Mouse (Mus musculus) monocyte, adult 2 months (primary cell): Measurements from ENCODE around the gene Mfsd12.

ENCODE experiments used
- DNase-seq, 2 experiments: peaks; one replicate each; pipeline ENCODE4 v3.0.0; 2022; ENCODE audit warnings: low spot score in 2 of 2, low read depth in 1 of 2

Mfsd12 gene

DNA sequence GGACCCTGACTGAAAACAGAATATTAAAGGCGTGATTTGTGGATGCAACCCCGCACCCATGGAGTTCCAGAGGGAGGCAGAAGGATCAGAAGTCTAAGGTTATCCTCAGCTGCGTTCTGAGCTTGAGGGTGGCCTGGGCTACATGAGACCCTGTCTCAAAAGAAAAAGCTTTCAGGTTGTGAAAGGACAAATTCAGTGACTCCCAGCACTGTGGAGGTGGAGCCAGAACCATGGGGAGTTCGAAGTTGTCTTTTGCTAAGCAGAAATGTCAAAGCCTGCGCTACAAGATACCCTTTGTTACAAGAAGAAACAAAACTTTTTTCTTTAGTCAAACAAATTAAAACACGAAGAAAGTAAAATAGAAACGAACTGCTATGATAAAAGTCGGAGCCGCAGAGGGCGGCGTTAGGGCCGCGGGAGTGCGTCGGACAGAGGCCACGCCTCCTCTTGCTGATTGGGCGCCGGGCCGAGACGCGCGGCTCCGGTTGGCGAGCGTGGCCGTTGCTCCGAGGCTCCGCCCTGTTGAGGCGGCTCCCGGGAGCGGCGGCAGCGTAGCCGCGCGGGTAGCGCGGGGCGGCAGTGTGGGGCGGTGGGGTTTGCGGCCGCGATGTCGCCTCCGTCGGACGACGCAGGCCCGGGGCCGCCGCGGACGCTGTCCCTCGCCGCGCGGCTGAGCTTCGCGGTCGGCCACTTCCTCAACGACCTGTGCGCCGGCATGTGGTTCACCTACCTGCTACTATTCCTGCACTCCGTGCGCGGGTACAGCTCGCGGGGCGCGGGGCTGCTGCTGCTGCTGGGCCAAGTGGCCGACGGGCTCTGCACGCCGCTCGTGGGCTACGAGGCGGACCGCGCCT lies at the start of gene Mfsd12:
Gene Mfsd12 (plus strand): TSS at position 501 of the 854 bp plus-strand sequence.
- DNase-seq = peak; percentile 64 to 72

DNA sequence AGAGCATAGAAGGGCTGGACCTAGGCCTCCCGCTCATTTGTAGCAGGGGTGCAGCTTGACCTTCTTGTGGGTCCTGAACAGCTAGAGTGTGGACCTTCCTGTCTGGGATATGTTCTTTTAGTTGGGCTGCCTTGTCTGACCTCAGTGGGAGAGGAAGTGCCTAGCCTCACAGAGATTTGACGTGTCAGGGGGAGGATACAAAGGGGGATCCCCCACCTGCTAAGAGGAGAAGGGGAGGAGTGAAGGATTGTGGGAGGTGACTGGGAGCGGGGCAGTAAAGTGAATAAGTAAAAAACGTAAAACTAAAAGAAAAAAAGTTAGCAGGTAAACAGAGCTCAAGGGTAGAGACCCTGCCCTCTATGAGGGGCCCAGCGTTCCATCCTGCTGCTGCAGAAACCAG lies 47.7 kb upstream of the Mfsd12 start:
- no peak for DNase-seq

GRCm38 (mm10) chr10:81313581-81313980 lies 43.7 kb upstream of the Mfsd12 start:
- no peak for DNase-seq

- no peak for DNase-seq
Observed at GRCm38 (mm10) chr10:81314201-81314600, 43.1 kb upstream of the Mfsd12 start.

GRCm38 (mm10) chr10:81315587-81315986 lies 41.7 kb upstream of the Mfsd12 start:
- no peak for DNase-seq

- no peak for DNase-seq
Observed at GRCm38 (mm10) chr10:81316338-81317060, 40.8 kb upstream of the Mfsd12 start.

DNA sequence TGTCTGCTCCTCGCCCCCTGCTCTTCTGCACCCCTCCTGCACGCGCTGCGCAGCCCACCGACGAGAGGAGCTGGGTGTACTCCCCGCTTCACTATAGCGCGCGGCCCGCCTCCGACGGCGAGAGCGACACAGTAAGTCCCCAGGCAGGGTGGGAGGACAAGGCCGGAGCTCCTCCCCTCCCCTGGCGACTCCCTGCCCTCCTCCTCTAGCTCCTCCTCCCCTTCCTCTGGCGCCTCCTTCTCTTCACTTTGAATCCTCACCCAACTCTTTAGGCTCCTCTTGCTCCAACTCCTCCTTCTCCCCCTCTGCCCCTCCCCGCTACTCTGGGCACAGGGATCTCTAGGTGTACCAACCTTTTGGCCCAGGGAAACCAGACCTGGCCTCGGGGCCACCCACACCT lies 40.0 kb upstream of the Mfsd12 start:
- DNase-seq = no peak

GRCm38 (mm10) chr10:81318589-81319329 lies 38.5 kb upstream of the Mfsd12 start:
- DNase-seq = no peak

- no peak for DNase-seq
Observed at GRCm38 (mm10) chr10:81319330-81319699, 38.0 kb upstream of the Mfsd12 start.

DNA sequence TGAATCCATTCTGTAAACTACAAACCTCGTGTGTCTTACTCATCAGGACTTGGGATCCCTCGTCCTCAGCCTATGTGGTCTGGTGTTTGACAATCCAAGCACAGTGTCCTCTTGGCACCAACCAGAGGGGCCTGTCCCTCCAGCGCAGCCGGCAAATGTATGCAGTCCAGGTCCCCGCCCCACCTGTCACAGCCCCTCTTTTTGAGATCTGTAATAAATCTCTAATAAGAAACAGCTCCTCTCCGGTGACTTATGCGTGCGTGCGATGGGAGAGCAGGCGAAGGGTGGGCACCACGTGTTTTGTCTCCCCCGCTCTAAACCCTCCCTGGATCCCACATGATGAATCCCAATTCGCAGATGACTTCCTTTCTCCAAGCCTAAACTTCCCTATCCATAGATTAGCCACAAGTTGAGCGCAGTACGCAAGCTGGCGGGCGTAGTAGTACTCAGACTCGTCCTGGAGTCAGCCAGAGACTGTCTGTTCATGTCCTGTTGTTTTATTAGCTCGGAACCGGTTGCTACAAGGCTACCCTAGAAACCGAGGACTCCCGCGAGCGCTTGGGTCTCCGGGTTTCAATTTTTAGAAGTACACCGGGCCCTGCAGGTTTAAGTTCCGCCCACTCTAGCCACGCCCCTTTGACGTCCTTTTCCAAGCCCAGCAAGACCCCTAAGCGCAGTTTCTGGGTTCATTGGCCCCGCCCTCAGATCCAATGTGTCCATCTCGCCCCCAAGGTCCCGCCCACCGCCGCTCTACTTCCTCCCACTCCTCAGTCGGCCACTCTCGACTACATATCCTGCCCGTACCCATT lies 37.3 kb upstream of the Mfsd12 start:
- no peak for DNase-seq

DNA sequence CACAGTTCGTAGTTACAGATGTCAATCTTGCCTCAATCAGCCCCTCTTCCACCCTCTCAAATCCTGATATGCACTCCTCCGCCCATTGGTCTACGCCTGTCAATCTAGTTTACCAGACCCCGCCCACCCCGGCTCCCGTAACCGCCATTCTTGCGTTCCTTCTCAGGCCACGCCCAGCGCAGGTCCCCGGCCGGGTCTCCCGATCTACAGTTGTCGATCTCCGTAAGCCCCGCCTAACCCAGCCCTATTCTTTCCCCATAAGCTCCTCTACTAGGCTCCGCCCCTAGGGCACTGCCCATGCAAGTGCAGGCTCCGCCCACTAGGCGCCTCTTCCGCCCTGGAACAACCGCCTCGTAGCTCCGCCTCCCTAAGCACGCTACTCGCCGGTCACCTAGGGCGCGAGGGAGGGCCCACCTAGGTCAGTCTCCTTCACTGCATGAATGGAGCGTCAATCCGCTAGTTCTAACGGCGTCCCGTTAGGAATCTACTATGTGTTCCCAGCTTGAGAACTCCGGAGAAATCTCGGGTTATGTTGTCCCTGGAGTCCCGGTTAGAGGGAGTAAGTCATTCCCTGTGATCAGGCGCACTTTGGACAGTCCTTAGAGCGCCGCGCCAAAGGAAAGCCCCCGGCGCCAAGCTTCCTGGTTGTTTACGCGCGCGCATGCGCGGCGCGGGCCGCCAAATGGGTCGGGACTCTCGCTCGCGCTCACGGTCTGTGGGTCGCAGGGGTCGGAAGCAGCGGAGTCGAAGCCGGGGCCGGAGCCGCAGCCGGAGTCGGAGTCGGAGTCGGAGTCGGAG lies 36.5 kb upstream of the Mfsd12 start, which contains the start of gene Cactin:
Gene Cactin (plus strand): TSS at position 554 of the 798 bp plus-strand sequence.
- peak; percentile 97 to 99 for DNase-seq

GRCm38 (mm10) chr10:81321436-81321835 lies 35.9 kb upstream of the Mfsd12 start:
- DNase-seq = no peak

DNA sequence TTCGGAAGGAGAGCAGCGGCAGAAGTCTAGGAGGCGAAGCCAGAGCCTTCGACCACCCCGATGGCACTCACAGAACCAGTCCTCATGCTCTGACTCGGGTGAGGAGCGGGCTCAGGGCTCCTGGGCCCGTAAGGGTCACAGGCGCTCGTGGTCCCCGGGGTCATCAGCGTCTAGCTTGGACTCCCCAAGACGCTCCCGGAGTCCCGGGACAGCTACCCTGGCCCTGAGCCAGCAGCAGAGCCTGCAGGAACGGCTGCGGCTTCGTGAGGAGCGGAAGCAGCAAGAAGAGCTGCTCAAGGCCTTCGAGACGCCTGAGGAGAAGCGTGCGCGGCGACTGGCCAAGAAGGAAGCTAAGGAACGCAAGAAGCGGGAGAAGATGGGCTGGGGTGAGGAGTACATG lies 34.8 kb upstream of the Mfsd12 start:
- no peak for DNase-seq

DNA sequence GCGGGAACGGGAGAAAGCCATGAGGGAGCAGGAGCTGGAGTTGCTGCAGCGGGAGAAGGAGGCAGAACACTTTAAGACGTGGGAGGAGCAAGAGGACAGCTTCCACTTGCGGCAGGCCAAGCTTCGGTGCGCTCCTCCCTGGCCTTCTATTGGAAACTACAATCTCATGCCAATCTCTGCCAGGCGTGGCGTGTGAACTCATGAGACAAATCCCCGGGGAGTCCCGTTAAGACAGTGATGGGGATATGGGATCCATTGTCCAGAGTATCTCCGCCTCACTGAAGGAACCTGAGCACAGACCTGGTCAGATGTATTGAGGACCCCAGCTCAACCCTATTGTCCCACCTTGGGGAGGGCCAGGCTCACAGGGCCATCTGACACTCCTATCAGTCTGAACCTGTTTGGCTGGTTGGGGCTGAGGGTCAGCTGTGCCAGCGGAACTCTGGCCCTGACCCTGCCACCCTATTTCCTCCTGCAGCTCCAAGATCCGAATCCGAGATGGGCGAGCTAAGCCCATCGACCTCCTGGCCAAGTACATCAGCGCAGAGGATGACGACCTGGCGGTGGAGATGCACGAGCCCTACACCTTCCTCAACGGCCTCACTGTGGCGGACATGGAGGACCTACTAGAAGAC lies 34.0 kb upstream of the Mfsd12 start:
- no peak for DNase-seq

DNA sequence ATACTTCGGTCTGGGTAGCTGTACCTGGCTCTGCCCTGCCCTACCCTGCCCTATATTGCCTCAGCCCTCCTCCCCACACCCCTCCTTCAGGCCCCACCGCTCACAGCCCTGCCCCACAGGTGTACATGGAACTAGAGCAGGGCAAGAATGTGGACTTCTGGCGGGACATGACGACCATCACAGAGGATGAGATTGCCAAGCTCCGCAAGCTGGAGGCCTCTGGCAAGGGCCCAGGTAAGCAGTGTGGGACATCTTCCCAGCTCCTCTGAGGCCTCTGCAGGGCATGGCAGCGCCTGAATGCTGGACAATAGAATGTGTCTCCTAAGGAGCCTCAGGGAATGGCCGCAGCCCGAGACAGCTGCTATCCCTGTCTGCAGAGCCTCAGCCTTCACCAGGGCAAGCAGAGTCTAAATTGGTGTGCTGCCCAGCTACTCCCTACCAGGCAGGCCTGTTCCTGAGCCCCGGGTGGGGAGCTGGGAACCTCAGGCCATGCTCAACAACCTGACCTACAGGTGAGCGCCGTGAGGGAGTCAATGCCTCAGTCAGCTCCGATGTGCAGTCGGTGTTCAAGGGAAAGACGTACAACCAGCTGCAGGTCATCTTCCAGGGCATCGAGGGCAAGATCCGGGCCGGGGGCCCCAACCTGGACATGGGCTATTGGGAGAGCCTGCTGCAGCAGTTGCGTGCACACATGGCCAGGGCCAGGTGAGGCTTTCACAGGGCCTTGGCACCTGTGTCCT lies 33.3 kb upstream of the Mfsd12 start:
- no peak for DNase-seq

DNA sequence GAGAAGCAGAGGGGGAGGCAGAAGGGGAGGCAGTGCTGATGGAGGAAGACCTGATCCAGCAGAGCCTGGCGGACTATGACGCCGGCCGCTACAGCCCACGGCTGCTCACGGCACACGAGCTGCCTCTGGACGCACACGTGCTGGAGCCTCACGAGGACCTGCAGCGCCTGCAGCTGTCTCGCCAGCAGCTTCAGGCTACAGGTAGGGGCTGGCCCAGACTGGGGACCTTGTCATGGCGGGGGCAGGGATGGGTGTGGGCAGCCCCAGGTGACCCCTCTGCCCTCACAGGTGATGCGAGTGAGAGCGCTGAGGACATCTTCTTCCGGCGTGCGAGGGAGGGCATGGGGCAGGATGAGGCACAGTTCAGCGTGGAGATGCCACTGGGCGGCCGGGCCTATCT lies 32.1 kb upstream of the Mfsd12 start:
- DNase-seq = no peak

- DNase-seq = no peak
Observed at GRCm38 (mm10) chr10:81325781-81326180, 31.5 kb upstream of the Mfsd12 start.

- DNase-seq = no peak
Observed at GRCm38 (mm10) chr10:81326858-81327257, 30.4 kb upstream of the Mfsd12 start.

DNA sequence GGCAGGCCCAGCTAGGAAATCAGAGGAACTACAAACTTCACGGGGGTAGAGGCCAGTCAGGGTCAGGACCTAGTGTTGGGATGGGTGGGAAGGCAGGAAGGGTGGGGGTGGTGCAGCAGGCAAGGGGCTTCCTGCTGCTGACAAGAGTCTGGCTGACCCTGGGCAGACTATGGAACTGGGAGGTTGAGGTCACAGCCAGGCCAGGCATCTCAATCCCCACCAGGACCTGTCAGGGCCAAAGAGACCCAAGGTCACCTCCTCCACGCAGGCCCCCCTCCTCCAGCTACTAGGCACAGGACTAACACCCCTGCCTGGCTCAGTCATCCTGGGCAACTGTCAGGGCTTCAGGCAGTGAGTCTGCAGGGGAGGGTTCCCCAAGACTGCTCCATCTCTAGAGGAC lies 29.3 kb upstream of the Mfsd12 start:
- no peak for DNase-seq
